Mouse (Mus musculus) thymus, adult 18-20 months (tissue): ENCODE results near the gene Tmem178b.

ENCODE experiments used
- DNase-seq, 2 experiments: peaks; one replicate each; pipeline ENCODE4 v3.0.0; 2022; ENCODE audit warnings: mixed read lengths in 2 of 2

Tmem178b gene

GRCm38 (mm10) chr6:39872901-39873591, at the start of gene Tmem178b:
Gene Tmem178b (plus strand): TSS chr6:39873271.
- no peak for DNase-seq

DNA sequence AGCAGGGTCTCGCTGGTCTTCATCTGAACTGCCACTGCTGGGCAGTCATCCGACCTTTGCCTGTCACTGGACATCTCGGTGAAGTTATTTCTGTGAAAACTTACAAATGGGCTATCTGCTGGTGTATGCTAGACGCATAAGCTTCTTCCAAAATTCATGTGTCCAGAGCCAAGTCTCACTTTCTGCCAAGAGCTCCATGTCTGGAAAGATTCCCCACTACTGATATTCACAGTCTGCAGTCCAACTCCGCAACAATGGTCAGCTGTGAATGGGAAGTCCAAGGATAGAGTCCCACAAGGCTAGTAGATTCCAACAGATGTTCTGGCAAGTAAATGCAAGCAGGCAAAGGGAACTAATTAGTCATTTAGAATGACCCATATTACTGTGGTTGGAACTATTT, 44.3 kb upstream of the Tmem178b start:
- no peak for DNase-seq

DNA sequence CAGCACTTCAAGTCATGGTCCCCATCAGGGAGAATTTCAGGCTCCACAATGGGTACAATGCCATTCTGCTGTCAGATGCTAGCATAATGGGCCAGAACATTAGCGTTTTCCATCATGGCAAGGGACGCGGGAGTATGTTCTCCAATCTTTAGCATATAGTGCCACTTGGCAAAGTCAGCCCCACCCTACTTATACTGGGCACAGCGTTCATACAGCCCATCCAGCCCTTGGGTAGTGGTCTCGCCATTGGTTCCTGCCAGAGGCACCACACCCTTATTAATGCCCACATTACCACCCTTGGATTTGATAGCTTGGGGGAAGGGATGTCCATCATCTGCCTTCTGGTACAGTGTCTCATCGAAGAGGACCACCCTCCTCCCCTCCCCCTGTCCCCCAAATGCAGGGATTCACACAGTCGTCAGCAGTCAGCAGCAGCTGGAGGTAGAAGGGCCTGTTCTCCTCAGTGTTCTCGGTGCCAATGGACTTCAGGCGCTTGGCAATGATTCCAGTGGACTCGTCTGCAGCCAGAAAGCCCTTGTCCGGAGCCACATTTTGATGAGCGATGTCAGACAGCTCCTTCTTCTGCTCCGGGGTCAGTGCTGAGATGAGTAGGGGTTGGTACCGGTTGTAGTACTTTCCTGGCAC, 29.3 kb upstream of the Tmem178b start:
- no peak for DNase-seq

GRCm38 (mm10) chr6:39847538-39847937, 25.5 kb upstream of the Tmem178b start:
- DNase-seq, result no peak

- no peak for DNase-seq
Observed at GRCm38 (mm10) chr6:39848766-39849165, 24.3 kb upstream of the Tmem178b start.

DNA sequence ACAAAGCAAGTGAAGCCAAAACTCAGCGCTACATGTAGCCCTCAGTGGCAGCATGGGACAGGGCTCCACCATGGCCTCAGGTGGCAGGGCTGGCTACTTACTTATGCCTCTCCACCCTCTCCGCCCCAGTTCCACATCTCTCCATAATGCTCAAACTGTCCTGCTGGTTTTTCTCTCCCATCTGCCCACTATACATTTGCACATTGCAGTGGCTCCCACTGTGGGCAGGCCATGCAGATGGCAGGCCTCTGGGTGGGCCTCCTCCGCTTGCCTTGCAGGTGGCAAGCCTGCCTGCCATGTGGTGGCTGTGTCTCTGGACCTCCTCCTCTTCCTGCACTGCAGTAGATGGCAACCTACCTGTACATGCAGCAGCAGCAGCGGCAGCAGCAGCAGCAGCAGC, 23.4 kb upstream of the Tmem178b start:
- no peak for DNase-seq

- no peak for DNase-seq
Observed at GRCm38 (mm10) chr6:39870271-39871135, 2.6 kb upstream of the Tmem178b start.

DNA sequence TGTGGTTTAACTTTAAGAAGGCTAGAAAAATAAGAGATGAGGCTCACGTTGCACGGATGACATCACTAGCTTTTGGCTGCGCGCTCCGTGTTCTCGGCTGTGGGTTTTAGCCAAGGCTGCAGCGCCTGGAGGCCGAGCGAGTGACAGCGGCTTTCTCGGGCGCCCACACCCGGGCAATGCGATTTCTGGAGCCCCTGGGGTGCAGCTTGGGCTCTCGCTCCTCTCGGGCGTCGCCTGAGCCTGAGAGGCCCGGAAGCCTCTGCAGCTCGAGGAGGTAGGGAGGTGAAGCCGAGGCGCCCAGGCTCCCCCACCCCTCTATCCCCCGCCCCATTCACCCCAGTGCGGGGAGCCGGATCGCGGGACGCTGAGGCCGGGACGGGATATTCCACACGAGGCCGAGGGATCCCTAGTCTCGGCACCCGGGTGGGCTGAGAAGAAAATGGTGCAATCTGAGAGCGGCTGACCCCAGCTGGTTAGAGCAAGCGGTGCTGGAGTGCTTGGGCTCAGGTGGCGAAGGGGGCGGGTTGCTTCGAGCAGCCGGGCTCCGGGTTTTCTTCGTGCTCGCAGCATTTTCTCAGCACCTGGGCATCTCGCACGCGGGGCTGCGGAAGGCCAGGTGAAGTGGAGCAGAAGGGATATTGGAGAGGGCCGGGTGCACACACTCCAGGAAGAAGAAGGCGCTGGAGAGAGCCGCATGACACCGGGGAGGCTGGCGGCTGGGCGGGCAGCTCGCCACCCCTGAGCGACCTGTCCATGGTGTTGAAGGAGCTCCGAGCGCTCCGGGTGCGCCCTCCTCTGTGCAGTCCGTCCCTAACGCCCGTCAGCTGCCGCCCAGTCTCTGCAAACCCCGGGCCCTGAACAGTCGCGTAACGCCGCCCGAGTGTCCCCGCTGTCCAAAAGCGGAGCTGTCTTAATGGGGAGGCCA, 1.4 kb upstream of the Tmem178b start:
- DNase-seq, result no peak

GRCm38 (mm10) chr6:39872306-39872900, 668 bp upstream of the Tmem178b start:
- DNase-seq, result no peak

GRCm38 (mm10) chr6:39875186-39875585, 2.1 kb downstream of the Tmem178b start:
- DNase-seq, result no peak

GRCm38 (mm10) chr6:39876444-39876843, 3.4 kb downstream of the Tmem178b start:
- DNase-seq, result no peak

DNA sequence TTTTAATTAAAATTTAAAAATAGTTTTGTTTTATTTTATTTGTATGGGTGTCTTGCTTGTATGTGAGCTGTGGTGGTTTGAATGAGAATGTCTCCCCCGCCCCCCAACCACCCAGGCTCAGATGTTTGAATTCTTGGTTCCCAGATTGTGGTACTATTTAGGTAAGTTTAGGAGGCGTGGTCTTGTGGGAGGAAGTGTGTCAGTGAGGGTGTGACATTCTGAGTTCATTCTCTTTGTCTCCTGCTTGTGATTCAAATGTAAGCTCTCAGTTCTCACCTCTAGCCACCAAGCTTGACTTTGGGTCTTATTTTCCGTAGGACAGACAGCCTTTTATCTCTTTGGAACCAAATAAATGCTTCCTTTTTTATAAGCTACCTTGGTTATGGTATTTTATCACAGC, 17.7 kb downstream of the Tmem178b start:
- no peak for DNase-seq

- DNase-seq, result no peak
Observed at GRCm38 (mm10) chr6:39896500-39896899, 23.4 kb downstream of the Tmem178b start.

- DNase-seq, result no peak
Observed at GRCm38 (mm10) chr6:39899231-39899630, 26.2 kb downstream of the Tmem178b start.

DNA sequence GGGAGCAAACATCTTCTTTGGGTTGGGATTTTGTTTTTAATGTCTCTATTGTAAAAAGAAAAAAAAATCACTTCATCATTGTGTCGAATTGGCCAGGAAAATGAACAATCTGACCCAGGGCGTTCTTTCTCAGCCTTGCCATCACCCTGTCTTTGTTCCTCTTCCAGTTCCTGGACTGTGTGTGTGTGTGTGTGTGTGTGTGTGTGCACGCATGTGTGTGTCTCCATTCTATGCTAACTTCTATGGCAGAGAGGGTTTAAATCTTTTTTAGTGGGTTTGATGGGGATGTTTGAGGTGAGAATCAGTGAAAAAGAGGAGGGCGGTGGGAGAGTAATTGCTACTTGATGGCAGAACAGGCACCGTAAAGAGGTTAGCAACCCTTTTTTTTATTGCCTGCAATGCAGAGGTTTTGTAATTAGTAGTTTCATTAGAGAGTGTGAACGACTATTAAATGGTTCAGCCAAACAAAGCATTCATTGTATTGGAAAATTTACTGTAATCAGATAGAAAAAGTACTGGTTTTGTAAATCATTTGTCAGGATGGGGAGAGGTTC, 30.2 kb downstream of the Tmem178b start:
- DNase-seq, result no peak

GRCm38 (mm10) chr6:39903845-39904244, 30.8 kb downstream of the Tmem178b start:
- no peak for DNase-seq

DNA sequence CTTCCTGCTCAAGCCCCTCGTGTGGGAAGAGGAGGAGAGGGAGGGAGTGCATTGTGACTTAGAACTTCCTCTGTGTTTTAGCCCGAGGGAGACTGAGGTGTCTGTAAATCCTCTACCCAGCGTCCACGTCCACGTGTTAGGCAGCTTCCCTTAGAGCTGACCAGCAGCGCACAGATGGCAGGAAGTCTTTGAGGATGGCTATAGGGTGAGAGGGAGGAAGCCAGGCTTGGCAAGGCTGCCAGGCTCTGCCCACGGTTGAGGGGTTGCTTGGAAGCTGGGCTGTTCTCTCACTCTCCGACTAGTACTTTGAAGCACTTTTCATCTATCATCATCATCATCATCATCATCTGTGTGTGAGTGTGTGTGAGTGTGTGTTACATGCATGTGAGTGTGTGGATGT, 41.9 kb downstream of the Tmem178b start:
- no peak for DNase-seq

- DNase-seq, result no peak
Observed at GRCm38 (mm10) chr6:39915636-39916281, 42.7 kb downstream of the Tmem178b start.

DNA sequence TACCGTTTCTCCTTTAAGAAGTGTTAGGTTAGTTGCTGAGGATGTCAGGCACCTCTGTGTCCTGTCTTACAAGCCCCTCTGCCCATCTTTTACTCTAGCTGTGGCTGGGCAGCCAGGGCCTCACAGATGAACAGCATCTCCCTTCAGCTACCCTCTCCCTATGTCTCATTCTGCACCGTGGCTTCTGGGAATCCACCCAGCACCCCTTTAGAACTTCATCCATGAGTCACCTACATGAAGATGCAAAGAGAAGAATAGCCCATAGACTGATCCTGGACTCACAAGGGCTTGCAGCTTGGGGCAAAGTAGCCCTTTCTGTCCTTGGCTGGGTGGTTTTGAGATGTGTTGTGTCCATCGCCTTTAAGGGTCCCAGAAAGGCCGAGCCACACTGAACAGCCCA, 43.4 kb downstream of the Tmem178b start:
- no peak for DNase-seq

DNA sequence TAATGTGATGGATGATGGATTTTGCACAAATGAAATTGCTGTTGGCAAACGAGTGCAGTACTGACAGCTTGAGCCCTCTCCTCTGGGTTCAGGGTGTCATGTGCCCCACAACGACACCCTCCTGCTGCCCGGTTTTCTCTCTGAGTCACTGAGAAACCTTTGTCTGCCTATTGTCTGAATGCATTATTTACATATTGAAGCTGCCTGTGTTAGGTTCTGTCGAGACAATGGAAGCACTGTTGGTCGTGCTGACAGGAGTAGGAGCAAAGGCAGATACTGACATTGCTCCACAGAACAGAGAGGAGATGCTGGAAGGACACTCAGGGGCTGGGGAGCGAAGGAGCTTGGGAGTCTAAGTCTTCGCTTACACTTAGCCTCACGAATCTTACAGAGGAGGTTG, 44.2 kb downstream of the Tmem178b start:
- DNase-seq, result no peak

GRCm38 (mm10) chr6:39917729-39918128, 44.7 kb downstream of the Tmem178b start:
- DNase-seq, result no peak
